Mouse (Mus musculus): ENCODE data around the gene Gm28043. TPM values are rescaled to one million over a fixed set of nuclear protein-coding genes. Genes with fewer than 3 reads are reported as not detected.
A peak's percentile ranks its signal among the peaks of the same experiment; 100 is the strongest.

Gm28043 gene
- total and polyA plus RNA-seq, 3 experiments, result 1.3 to 3.4 TPM; not detected in 1

DNA sequence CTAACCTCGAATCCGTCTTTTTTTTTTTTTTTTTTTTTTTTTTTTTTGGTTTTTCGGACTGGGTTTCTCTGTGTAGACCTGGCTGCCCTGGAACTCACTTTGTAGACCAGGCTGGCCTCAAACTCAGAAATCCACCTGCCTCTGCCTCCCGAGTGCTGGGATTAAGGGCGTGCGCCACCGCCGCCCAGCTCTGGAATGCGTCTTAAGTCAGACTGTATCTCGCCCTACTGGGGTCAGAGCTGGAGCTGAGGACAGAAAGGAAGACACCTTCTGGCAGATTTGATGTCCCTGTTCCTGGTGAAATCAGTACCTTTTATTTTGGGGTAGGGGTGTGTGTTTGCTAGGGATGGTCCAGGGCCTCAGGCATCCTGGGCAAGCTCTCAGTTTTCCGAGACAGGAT lies 17.6 kb downstream of the Gm28043 start:
- no peak overlapping the region for H3K27ac ChIP-seq (ENCODE audit: control insufficient read depth, low read depth, low read length)
- no peaks in the 10 kb centered on the region for H3K79me2 ChIP-seq (ENCODE audit: control insufficient read depth, insufficient read depth, low read length, poor library complexity)
- no peak overlapping the region for H3K9ac ChIP-seq (ENCODE audit: control insufficient read depth, low read depth, low read length, poor library complexity, severe bottlenecking)
- H3K4me3 ChIP-seq (ENCODE audit: control insufficient read depth in 1 of 2, insufficient read depth in 1 of 2, low read depth in 2 of 2, low read length in 2 of 2), result no peak overlapping the region
- H3K27me3 ChIP-seq (ENCODE audit: control insufficient read depth in 1 of 2, insufficient read depth in 2 of 2, low read length in 2 of 2), result no peaks in the 10 kb centered on the region
- H3K4me1 ChIP-seq (ENCODE audit: control insufficient read depth in 1 of 2, insufficient read depth in 2 of 2, low read length in 2 of 2), result peaks cover 15 to 16% of the 10 kb centered on the region in 2 experiments
- H3K36me3 ChIP-seq (ENCODE audit: control insufficient read depth in 1 of 2, insufficient read depth in 2 of 2, low read length in 2 of 2), result peaks cover 6 to 31% of the 10 kb centered on the region in 2 experiments
- no peaks in the 10 kb centered on the region for H3K9me3 ChIP-seq (replicated peaks; ENCODE audit: insufficient read depth, low read length)
- DNase-seq (ENCODE audit: low read depth, low spot score), result no peak
- TF ChIP-seq ZNF384 (IDR thresholded peaks at IDR 0.05; ENCODE audit: low read depth, low read length), result peak; percentile 31; the same call in 1 of the 2 replicates
- no peak for TF ChIP-seq HCFC1 (IDR thresholded peaks at IDR 0.05; ENCODE audit: low read depth, low read length)
- TF ChIP-seq GATA1 (IDR thresholded peaks at IDR 0.05; ENCODE audit: low read depth, low read length), result no peak

DNA sequence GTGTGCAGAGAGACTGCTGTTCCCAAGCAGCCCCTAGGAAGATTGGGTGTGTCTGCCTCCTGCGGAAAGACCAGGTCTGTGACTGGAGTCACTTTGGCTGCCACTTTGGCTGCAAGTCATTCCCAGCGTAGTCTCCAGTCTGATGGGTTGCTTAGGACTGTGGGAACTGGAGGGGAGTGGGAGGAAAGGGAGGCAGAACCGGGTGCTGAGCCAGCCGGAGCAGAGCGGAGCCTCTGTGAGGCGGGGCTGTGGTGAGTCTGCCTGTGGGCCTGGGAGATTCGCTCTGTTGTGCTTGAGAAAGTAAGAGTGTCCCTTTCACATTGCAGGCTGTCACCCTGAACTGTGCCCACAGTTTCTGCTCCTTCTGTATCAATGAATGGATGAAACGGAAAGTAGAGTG lies 20.8 kb downstream of the Gm28043 start:
- no peak for TF ChIP-seq POLR2AphosphoS5 (IDR thresholded peaks at IDR 0.05; ENCODE audit: borderline replicate concordance, low read depth, low read length)
- no peak for TF ChIP-seq UBTF (IDR thresholded peaks at IDR 0.05; ENCODE audit: borderline replicate concordance, insufficient read depth, low read depth, low read length)
- TF ChIP-seq SIN3A (IDR thresholded peaks at IDR 0.05; ENCODE audit: low read length), result no peak
- TF ChIP-seq GABPA (IDR thresholded peaks at IDR 0.05; ENCODE audit: low read depth, low read length), result no peak
- no peak for TF ChIP-seq CTCF (IDR thresholded peaks at IDR 0.05 in 2 of 3, conservative IDR thresholded peaks at IDR 0.05 in 1 of 3; ENCODE audit: control insufficient read depth in 1 of 3, insufficient read depth in 1 of 3, low read depth in 2 of 3, low read length in 3 of 3, poor library complexity in 1 of 3, severe bottlenecking in 1 of 3)
- TF ChIP-seq POLR2AphosphoS2 (IDR thresholded peaks at IDR 0.05; ENCODE audit: low read length), result no peak
- TF ChIP-seq NELFE (IDR thresholded peaks at IDR 0.05; ENCODE audit: low read depth, low read length), result no peak
- no peak for TF ChIP-seq RAD21 (IDR thresholded peaks at IDR 0.05; ENCODE audit: low read depth, low read length)
- TF ChIP-seq E2F4 (IDR thresholded peaks at IDR 0.05; ENCODE audit: borderline replicate concordance, low read depth, low read length), result no peak
- TF ChIP-seq HCFC1 (IDR thresholded peaks at IDR 0.05; ENCODE audit: low read depth, low read length), result no peak
- TF ChIP-seq USF1 (IDR thresholded peaks at IDR 0.05; ENCODE audit: low read depth, low read length), result no peak
- no peak for TF ChIP-seq ELF1 (IDR thresholded peaks at IDR 0.05; ENCODE audit: low read depth, low read length)
- TF ChIP-seq MAFK (IDR thresholded peaks at IDR 0.05; ENCODE audit: borderline replicate concordance, low read depth, low read length), result no peak
- no peak for TF ChIP-seq ZKSCAN1 (IDR thresholded peaks at IDR 0.05; ENCODE audit: low read depth, low read length)
- no peak for TF ChIP-seq MAZ (IDR thresholded peaks at IDR 0.05; ENCODE audit: low read depth, low read length)
- no peak for TF ChIP-seq ZMIZ1 (IDR thresholded peaks at IDR 0.05; ENCODE audit: low read depth, low read length)
- no peak for TF ChIP-seq POLR2A (IDR thresholded peaks at IDR 0.05; ENCODE audit: control insufficient read depth in 1 of 2, insufficient read depth in 1 of 2, low read depth in 1 of 2, low read length in 2 of 2, poor library complexity in 1 of 2)
- TF ChIP-seq TAL1 (IDR thresholded peaks at IDR 0.05; ENCODE audit: low read length), result no peak
- TF ChIP-seq ETS1 (IDR thresholded peaks at IDR 0.05; ENCODE audit: low read depth, low read length), result no peak

More for the DNA sequence above, 20.8 kb downstream of the Gm28043 start:
- Histone ChIP-seq H3K79me2 (ENCODE audit: control insufficient read depth, insufficient read depth, low read length, poor library complexity) (no peaks in the 10 kb centered on the region), H3K27me3 (ENCODE audit: control insufficient read depth in 1 of 2, insufficient read depth in 2 of 2, low read length in 2 of 2) (no peaks in the 10 kb centered on the region), H3K9ac (ENCODE audit: control insufficient read depth, low read depth, low read length, poor library complexity, severe bottlenecking) (no peak overlapping the region), H3K36me3 (ENCODE audit: control insufficient read depth in 1 of 2, insufficient read depth in 2 of 2, low read length in 2 of 2) (peaks cover 10 to 23% of the 10 kb centered on the region in 2 experiments), H3K27ac (ENCODE audit: control insufficient read depth, low read depth, low read length) (no peak overlapping the region), H3K4me3 (ENCODE audit: control insufficient read depth in 1 of 2, insufficient read depth in 1 of 2, low read depth in 2 of 2, low read length in 2 of 2) (no peak overlapping the region), H3K9me3 (replicated peaks; ENCODE audit: insufficient read depth, low read length) (no peaks in the 10 kb centered on the region), H3K4me1 (ENCODE audit: control insufficient read depth in 1 of 2, insufficient read depth in 2 of 2, low read length in 2 of 2) (peaks cover 11 to 20% of the 10 kb centered on the region in 2 experiments)
- DNase-seq (ENCODE audit: low read depth, low spot score), result no peak
